Mouse (Mus musculus) stomach, adult 2 months (tissue): ENCODE results near the gene 1700123L14Rik. TPM values are rescaled to one million over a fixed set of nuclear protein-coding genes. Genes with fewer than 3 reads are reported as not detected.

Source experiments
- polyA plus RNA-seq: library from polyadenylated mRNA; depleted of rRNA; stranded (reverse); fragments of >200 nt; gene quantifications from 2 replicates; pipeline ENCODE4 v1.2.3, GENCODE M21; 2012; rRNA removed

The 1700123L14Rik gene
- polyA plus RNA-seq = not detected in 2 replicates

DNA sequence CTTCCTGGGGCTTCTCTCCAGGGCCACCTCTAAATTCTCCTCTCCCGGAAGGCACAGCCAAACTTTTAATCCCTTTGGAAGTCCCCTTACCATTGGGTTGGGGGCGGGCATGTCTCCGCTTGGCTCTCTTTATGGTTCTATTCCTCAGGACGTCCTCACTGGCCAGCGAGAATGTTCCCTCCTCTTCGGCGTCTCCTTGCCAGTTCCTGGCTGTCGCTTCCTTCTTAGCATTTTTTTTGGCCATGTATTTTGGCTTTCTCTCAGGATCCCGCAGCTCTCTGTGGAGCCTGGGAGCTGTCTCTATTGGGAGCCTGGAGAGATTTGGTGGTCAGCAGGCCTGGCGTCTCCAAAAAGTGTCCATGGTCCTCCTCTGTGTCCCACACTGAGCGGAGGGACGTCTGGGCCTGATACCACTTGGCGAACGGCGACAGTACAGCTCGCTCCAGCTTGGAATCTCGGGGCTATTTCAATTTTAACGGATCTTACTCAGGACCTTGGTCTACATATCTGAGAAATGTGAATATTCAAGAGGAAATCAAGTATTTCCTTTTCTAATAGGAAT is at the start of gene 1700123L14Rik:
Gene 1700123L14Rik (minus strand): TSS at position 426 of the 562 bp plus-strand sequence.

Other genes with a start within 250 kb of the 1700123L14Rik start
- not detected in 2 replicates for gene Fam19a1, start 53.1 kb downstream of the 1700123L14Rik start, polyA plus RNA-seq